Mouse (Mus musculus) frontal cortex, adult 2 months (tissue): Measurements from ENCODE around the gene Ifi202b. TPM values are rescaled to one million over a fixed set of nuclear protein-coding genes. Genes with fewer than 3 reads are reported as not detected.

Source experiments
- polyA plus RNA-seq: library from polyadenylated mRNA; depleted of rRNA; stranded (reverse); fragments of >200 nt; gene quantifications from 2 replicates; pipeline ENCODE4 v1.2.3, GENCODE M21; 2012; rRNA removed

Gene Ifi202b
- polyA plus RNA-seq, 1 experiment = not detected

Other genes with a start within 250 kb of the Ifi202b start
- 0.34 and 0.38 TPM in 2 replicates for gene Ifi207, start 241.0 kb downstream of the Ifi202b start, polyA plus RNA-seq
- gene Ifi204, start 215.8 kb downstream of the Ifi202b start, polyA plus RNA-seq = 0.13 and 0.54 TPM in 2 replicates
- 0.13 and 0.14 TPM in 2 replicates for gene Ifi211, start 69.7 kb downstream of the Ifi202b start, polyA plus RNA-seq
- 1.3 and 1.6 TPM in 2 replicates for gene Mndal, start 40.3 kb downstream of the Ifi202b start, polyA plus RNA-seq
- 0.71 and 0.96 TPM in 2 replicates for gene Ifi203, start 40.1 kb downstream of the Ifi202b start, polyA plus RNA-seq
- gene Ifi205, start 49.1 kb upstream of the Ifi202b start, polyA plus RNA-seq = not detected in 2 replicates
- not detected in 2 replicates for gene Olfr433, start 58.0 kb upstream of the Ifi202b start, polyA plus RNA-seq
- gene Olfr432, start 66.5 kb upstream of the Ifi202b start, polyA plus RNA-seq = not detected in 2 replicates
- not detected in 2 replicates for gene Olfr430, start 83.9 kb upstream of the Ifi202b start, polyA plus RNA-seq
- gene Olfr429, start 101.6 kb upstream of the Ifi202b start, polyA plus RNA-seq = not detected in 2 replicates
- not detected in 2 replicates for gene Olfr427, start 114.1 kb upstream of the Ifi202b start, polyA plus RNA-seq
- gene Olfr231, start 138.4 kb upstream of the Ifi202b start, polyA plus RNA-seq = not detected in 2 replicates
- not detected in 2 replicates for gene Olfr424, start 148.8 kb upstream of the Ifi202b start, polyA plus RNA-seq
- not detected in 2 replicates for gene Olfr420, start 172.9 kb upstream of the Ifi202b start, polyA plus RNA-seq
- 0.02 TPM in 2 replicates for gene Spta1, start 190.0 kb upstream of the Ifi202b start, polyA plus RNA-seq